Mouse (Mus musculus) adrenal gland, adult 18-20 months (tissue): ENCODE results near the gene Smyd3. TPM values are rescaled to one million over a fixed set of nuclear protein-coding genes. Genes with fewer than 3 reads are reported as not detected.
"Not testable (repeated sequence)": the region's sequence is repeated elsewhere in the genome, so short reads cannot be mapped to it uniquely, and the experiment has no call there.

Experiments used
- DNase-seq, 2 experiments: peaks; one replicate each; pipeline ENCODE4 v3.0.0; 2021 to 2022; ENCODE audit warnings: low spot score in 2 of 2
- total RNA-seq, 2 experiments: library from RNA; stranded (reverse); gene quantifications; 1 replicate in 1 of 2; 2 replicates in 1 of 2; pipeline ENCODE4 v1.2.3; 2021

Gene Smyd3
- total RNA-seq, 2 experiments from 2014 or later: 7.8 to 8.7 TPM

GRCm38 (mm10) chr1:179295626-179296025, 222.2 kb downstream of the Smyd3 start:
- no peak for DNase-seq

GRCm38 (mm10) chr1:179293772-179294353, 224.0 kb downstream of the Smyd3 start:
- no peak for DNase-seq

GRCm38 (mm10) chr1:179290181-179290580, 227.7 kb downstream of the Smyd3 start:
- not testable (repeated sequence) for DNase-seq

- DNase-seq: no peak
Measured at GRCm38 (mm10) chr1:179289744-179290143, 228.1 kb downstream of the Smyd3 start.

- DNase-seq: no peak
Measured at GRCm38 (mm10) chr1:179286748-179287147, 231.1 kb downstream of the Smyd3 start.

- DNase-seq: no peak
Measured at GRCm38 (mm10) chr1:179282821-179283220, 235.0 kb downstream of the Smyd3 start.

- DNase-seq: peak in 1 of 2 experiments; percentile 36
Measured at GRCm38 (mm10) chr1:179281401-179282121, 236.3 kb downstream of the Smyd3 start.

GRCm38 (mm10) chr1:179279116-179279515, 238.7 kb downstream of the Smyd3 start:
- no peak for DNase-seq

GRCm38 (mm10) chr1:179277346-179277745, 240.5 kb downstream of the Smyd3 start:
- DNase-seq: no peak

GRCm38 (mm10) chr1:179276866-179277265, 241.0 kb downstream of the Smyd3 start:
- DNase-seq: no peak

GRCm38 (mm10) chr1:179272926-179273325, 244.9 kb downstream of the Smyd3 start:
- no peak for DNase-seq

GRCm38 (mm10) chr1:179272351-179272750, 245.5 kb downstream of the Smyd3 start:
- no peak for DNase-seq

- DNase-seq: no peak
Measured at GRCm38 (mm10) chr1:179266936-179267335, 250.9 kb downstream of the Smyd3 start.

- DNase-seq: no peak
Measured at GRCm38 (mm10) chr1:179261496-179261966, 256.3 kb downstream of the Smyd3 start.

GRCm38 (mm10) chr1:179255826-179256512, 261.9 kb downstream of the Smyd3 start:
- no peak for DNase-seq

GRCm38 (mm10) chr1:179254531-179254930, 263.3 kb downstream of the Smyd3 start:
- no peak for DNase-seq

- no peak for DNase-seq
Measured at GRCm38 (mm10) chr1:179252611-179253010, 265.2 kb downstream of the Smyd3 start.

- no peak for DNase-seq
Measured at GRCm38 (mm10) chr1:179250388-179250787, 267.5 kb downstream of the Smyd3 start.

GRCm38 (mm10) chr1:179243554-179243953, 274.3 kb downstream of the Smyd3 start:
- DNase-seq: no peak

GRCm38 (mm10) chr1:179240663-179241279, 277.1 kb downstream of the Smyd3 start:
- DNase-seq: no peak

GRCm38 (mm10) chr1:179238639-179239038, 279.2 kb downstream of the Smyd3 start:
- DNase-seq: no peak

- peak; percentile 20 to 31 for DNase-seq
Measured at GRCm38 (mm10) chr1:179237989-179238388, 279.9 kb downstream of the Smyd3 start.
